Mouse (Mus musculus) forebrain, embryonic 16.5 days (tissue): ENCODE results near the gene Frmd4a. TPM values are rescaled to one million over a fixed set of nuclear protein-coding genes. Genes with fewer than 3 reads are reported as not detected.
"Not testable (repeated sequence)": the region's sequence is repeated elsewhere in the genome, so short reads cannot be mapped to it uniquely, and the experiment has no call there.

Experiments
- ATAC-seq: fragments of 200-750 bp; cut with Nextera tagmentation; 2 replicates; pipeline ENCODE4 v1.8.0; 2017; ENCODE audit warnings: mild to moderate bottlenecking, moderate library complexity
- H3K27ac ChIP-seq: fragments of 300-500 bp; sonication (generic); 2 replicates; pipeline ENCODE4 v1.5.1; 2014; ENCODE audit warnings: low read length, control low read depth
- H3K27me3 ChIP-seq: fragments of 300-500 bp; sonication (generic); replicated peaks from 2 replicates; pipeline ENCODE4 v1.6.1; 2014; ENCODE audit warnings: low read length; ENCODE audit not compliant: control insufficient read depth, insufficient read depth
- H3K36me3 ChIP-seq: fragments of 300-500 bp; sonication (generic); 2 replicates; pipeline ENCODE4 v1.6.1; 2014; ENCODE audit not compliant: control insufficient read depth, insufficient read depth
- H3K4me1 ChIP-seq: fragments of 300-500 bp; sonication (generic); replicated peaks from 2 replicates; pipeline ENCODE4 v1.6.1; 2014; ENCODE audit warnings: low read length; ENCODE audit not compliant: control insufficient read depth, insufficient read depth
- H3K4me2 ChIP-seq: fragments of 300-500 bp; sonication (generic); 2 replicates; pipeline ENCODE4 v1.6.1; 2014; ENCODE audit warnings: mild to moderate bottlenecking, low read length, control low read depth
- H3K4me3 ChIP-seq: fragments of 300-500 bp; sonication (generic); replicated peaks from 2 replicates; pipeline ENCODE4 v1.5.1; 2014; ENCODE audit warnings: mild to moderate bottlenecking, low read length, control low read depth
- H3K9ac ChIP-seq: fragments of 300-500 bp; sonication (generic); replicated peaks from 2 replicates; pipeline ENCODE4 v1.6.1; 2014; ENCODE audit warnings: low read depth, low read length, control low read depth
- H3K9me3 ChIP-seq: fragments of 300-500 bp; sonication (generic); 2 replicates; pipeline ENCODE4 v1.6.1; 2016; ENCODE audit warnings: low read length; ENCODE audit not compliant: control insufficient read depth
- WGBS: fragments of 180-500 bp; shearing (Covaris S2); extraction: QIAGEN DNeasy Blood & Tissue Kit; methylation state at CpG from one replicate; pipeline ENCODE4 v1.1.7; 2014; 5-methylcytosine and 5-hydroxymethylcytosine counted together
- polyA plus RNA-seq: library from polyadenylated mRNA; unstranded; fragments of >200 nt; fragmentation: Nextera tagmentation; extraction: Ambion mirVana; gene quantifications from 2 replicates; pipeline ENCODE4 v1.2.1, GENCODE M21; 2015

The Frmd4a gene
- polyA plus RNA-seq, 1 experiment from 2014 or later: 97.9 TPM

- H3K27me3 ChIP-seq: no peaks in the 10 kb centered on the region
- peaks cover 62% of the 10 kb centered on the region for H3K4me1 ChIP-seq
- peak overlapping the region; percentile 50 for H3K4me3 ChIP-seq
- no peaks in the 10 kb centered on the region for H3K9me3 ChIP-seq
- H3K27ac ChIP-seq: peak overlapping the region; percentile 92
- H3K36me3 ChIP-seq: no peaks in the 10 kb centered on the region
- under 1% methylated on average over 26 of the region's 27 CpGs for WGBS
- H3K9ac ChIP-seq: peak overlapping the region; percentile 65
- peak overlapping the region; percentile 74 for H3K4me2 ChIP-seq
- peak; percentile 92 for ATAC-seq
Observed at GRCm38 (mm10) chr2:4559211-4559882, 541.8 kb downstream of the Frmd4a start.

DNA sequence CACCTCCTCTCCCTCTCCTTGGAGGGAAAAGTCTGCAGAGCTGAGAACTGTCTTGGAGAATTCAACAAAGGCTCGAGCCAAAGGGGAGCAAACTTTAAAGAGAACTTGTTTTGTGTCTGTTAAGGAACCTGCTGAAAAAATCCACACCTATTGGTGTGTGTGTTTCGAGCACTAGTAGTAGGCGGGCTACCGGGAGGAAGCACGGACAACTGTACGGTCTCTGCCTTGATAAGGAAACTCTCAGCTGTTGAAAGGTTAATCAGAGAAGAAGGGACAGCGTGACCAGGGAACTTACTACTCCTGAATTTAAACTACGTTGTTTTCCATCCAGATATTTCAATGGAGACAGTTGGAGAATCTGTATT, 542.3 kb downstream of the Frmd4a start:
- 2% methylated on average over 8 of the region's 8 CpGs for WGBS

DNA sequence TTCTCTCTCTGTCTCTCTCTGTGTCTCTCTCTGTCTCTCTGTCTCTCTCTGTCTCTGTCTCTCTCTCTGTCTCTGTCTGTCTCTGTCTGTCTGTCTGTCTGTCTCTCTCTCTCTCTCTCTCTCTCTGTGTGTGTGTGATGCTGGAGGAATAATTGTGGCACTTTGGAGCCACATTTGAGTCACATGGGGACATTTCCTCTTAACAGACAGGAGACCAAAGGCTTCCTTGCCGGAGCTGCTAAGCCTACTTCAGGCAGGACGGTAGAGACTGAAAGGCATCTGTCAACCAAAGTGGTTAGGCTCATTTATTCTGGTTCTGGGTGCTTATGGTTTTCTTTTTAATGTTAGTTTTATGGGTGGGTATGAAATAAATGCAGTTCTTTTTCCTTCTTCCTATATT, 543.0 kb downstream of the Frmd4a start:
- peaks cover 57% of the 10 kb centered on the region for H3K4me1 ChIP-seq
- H3K27ac ChIP-seq: not testable (repeated sequence)
- 5% methylated on average over 2 of the region's 2 CpGs for WGBS

More for the DNA sequence above, 542.3 kb downstream of the Frmd4a start:
- Histone ChIP-seq H3K9ac (peak overlapping the region; percentile 65), H3K27ac (peak overlapping the region; percentile 92), H3K36me3 (no peaks in the 10 kb centered on the region), H3K4me3 (peak overlapping the region; percentile 50), H3K4me1 (peaks cover 62% of the 10 kb centered on the region), H3K9me3 (no peaks in the 10 kb centered on the region), H3K27me3 (no peaks in the 10 kb centered on the region), H3K4me2 (peak overlapping the region; percentile 74)
- no peak; the same call in 1 of the 2 replicates for ATAC-seq

DNA sequence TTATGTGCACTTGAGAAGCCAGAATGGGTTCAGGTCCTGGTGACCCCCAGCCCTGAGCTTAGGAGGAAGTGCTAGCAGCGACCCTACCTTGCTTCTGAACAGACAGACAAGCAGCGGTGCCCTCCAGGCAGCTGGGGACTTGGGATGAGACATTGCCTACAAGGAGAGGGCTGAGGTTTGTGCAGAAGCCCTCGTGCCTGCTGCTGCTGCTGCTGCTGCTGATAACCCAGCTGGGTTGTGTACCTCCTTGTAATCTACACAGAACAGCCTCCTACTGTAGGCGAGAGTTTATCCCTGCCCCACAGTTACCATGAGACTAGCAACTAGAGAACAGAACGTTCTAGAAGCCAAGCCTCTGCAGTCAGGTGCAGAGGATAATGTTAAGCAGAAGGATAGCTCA, 543.7 kb downstream of the Frmd4a start:
- ATAC-seq: no peak
- no peaks in the 10 kb centered on the region for H3K27me3 ChIP-seq
- peak overlapping the region; percentile 20 for H3K9ac ChIP-seq
- H3K36me3 ChIP-seq: no peaks in the 10 kb centered on the region
- H3K4me3 ChIP-seq: peak overlapping the region; percentile 50
- no peak overlapping the region for H3K27ac ChIP-seq
- peaks cover 50% of the 10 kb centered on the region for H3K4me1 ChIP-seq
- 16% methylated on average over 5 of the region's 5 CpGs for WGBS
- H3K9me3 ChIP-seq: no peaks in the 10 kb centered on the region
- peak overlapping the region; percentile 74 for H3K4me2 ChIP-seq

More for the DNA sequence above, 543.0 kb downstream of the Frmd4a start:
- H3K9me3 ChIP-seq, H3K27me3 ChIP-seq, H3K36me3 ChIP-seq, ATAC-seq: not testable (repeated sequence)
- H3K4me3 ChIP-seq: peak overlapping the region; percentile 50
- peak overlapping the region; percentile 74 for H3K4me2 ChIP-seq
- 0 out of 2 replicates have a peak overlapping the region, but pooled peaks have one; percentile 8 for H3K9ac ChIP-seq

- Histone ChIP-seq H3K4me1 (peaks cover 38% of the 10 kb centered on the region), H3K4me3 (no peak overlapping the region), H3K27ac (no peak overlapping the region), H3K9me3 (no peaks in the 10 kb centered on the region), H3K9ac (no peak overlapping the region), H3K27me3 (no peaks in the 10 kb centered on the region), H3K4me2 (peak overlapping the region; percentile 2), H3K36me3 (0 out of 2 replicates have a peak, but pooled peaks cover 3% of the 10 kb centered on the region)
- WGBS: 73% methylated on average over 3 of the region's 3 CpGs
- ATAC-seq: no peak
Observed at GRCm38 (mm10) chr2:4562373-4562772, 544.9 kb downstream of the Frmd4a start.

- Histone ChIP-seq H3K27ac (no peak overlapping the region), H3K27me3 (no peaks in the 10 kb centered on the region), H3K4me3 (no peak overlapping the region), H3K4me2 (peak overlapping the region; percentile 2), H3K4me1 (peaks cover 34% of the 10 kb centered on the region), H3K9me3 (no peaks in the 10 kb centered on the region), H3K36me3 (0 out of 2 replicates have a peak, but pooled peaks cover 3% of the 10 kb centered on the region), H3K9ac (no peak overlapping the region)
- WGBS: 53% methylated on average over 5 of the region's 5 CpGs
- no peak for ATAC-seq
Observed at GRCm38 (mm10) chr2:4562826-4563225, 545.3 kb downstream of the Frmd4a start.

DNA sequence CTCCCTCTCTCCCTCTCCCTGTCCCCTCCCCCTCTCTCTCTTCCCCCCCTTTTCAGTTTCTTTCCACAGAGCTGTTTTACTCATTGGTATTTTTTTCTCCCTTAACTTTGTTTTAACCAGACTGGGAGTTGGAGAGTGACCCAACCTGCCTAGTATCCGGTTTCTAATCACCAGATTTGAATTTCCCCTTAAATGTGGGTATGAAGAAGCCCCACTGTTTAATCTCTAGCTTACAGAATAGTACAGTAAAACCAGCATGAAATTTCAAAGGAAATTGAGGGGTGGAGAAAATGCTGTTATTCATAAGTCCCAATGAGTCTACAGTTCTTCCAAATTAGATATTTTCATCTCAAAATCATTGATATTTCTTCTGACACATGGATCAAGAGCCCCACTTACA, 545.8 kb downstream of the Frmd4a start:
- H3K4me2 ChIP-seq: peak overlapping the region; percentile 2; the same call in 1 of the 2 replicates
- 0 out of 2 replicates have a peak, but pooled peaks cover 3% of the 10 kb centered on the region for H3K36me3 ChIP-seq
- no peak overlapping the region for H3K27ac ChIP-seq
- no peaks in the 10 kb centered on the region for H3K9me3 ChIP-seq
- ATAC-seq: no peak
- WGBS: 34% methylated on average over 1 of the region's 1 CpGs
- peaks cover 31% of the 10 kb centered on the region for H3K4me1 ChIP-seq
- no peak overlapping the region for H3K4me3 ChIP-seq
- no peaks in the 10 kb centered on the region for H3K27me3 ChIP-seq
- H3K9ac ChIP-seq: no peak overlapping the region

- ATAC-seq: no peak
- H3K36me3 ChIP-seq: 0 out of 2 replicates have a peak, but pooled peaks cover 3% of the 10 kb centered on the region
- WGBS: 88% methylated on average over 4 of the region's 4 CpGs
Observed at GRCm38 (mm10) chr2:4566260-4566955, 548.9 kb downstream of the Frmd4a start.

GRCm38 (mm10) chr2:4566956-4567680, 549.6 kb downstream of the Frmd4a start:
- Histone ChIP-seq H3K4me2 (no peak overlapping the region), H3K27me3 (no peaks in the 10 kb centered on the region), H3K9me3 (no peaks in the 10 kb centered on the region), H3K4me3 (no peak overlapping the region), H3K9ac (no peak overlapping the region), H3K36me3 (peaks cover 5% of the 10 kb centered on the region; the same call in 1 of the 2 replicates), H3K4me1 (peaks cover 7% of the 10 kb centered on the region), H3K27ac (no peak overlapping the region)
- ATAC-seq: no peak
- 95% methylated on average over 9 of the region's 9 CpGs for WGBS

More at GRCm38 (mm10) chr2:4566260-4566955, 548.9 kb downstream of the Frmd4a start:
- H3K27ac ChIP-seq: no peak overlapping the region
- no peak overlapping the region for H3K4me3 ChIP-seq
- H3K4me1 ChIP-seq: peaks cover 12% of the 10 kb centered on the region
- no peaks in the 10 kb centered on the region for H3K27me3 ChIP-seq
- H3K9me3 ChIP-seq: no peaks in the 10 kb centered on the region
- H3K4me2 ChIP-seq: no peak overlapping the region
- H3K9ac ChIP-seq: no peak overlapping the region
